Mouse (Mus musculus) heart, embryonic 13.5 days (tissue): ENCODE data around the gene Pdk2. TPM values are rescaled to one million over a fixed set of nuclear protein-coding genes. Genes with fewer than 3 reads are reported as not detected.
"Not testable (repeated sequence)": the region's sequence is repeated elsewhere in the genome, so short reads cannot be mapped to it uniquely, and the experiment has no call there.

ENCODE experiments used
- ATAC-seq: fragments of 200-750 bp; cut with Nextera tagmentation; 2 replicates; pipeline ENCODE4 v1.8.0; 2017; ENCODE audit warnings: moderate TSS enrichment; ENCODE audit not compliant: insufficient number of reproducible peaks, low FRiP score, low TSS enrichment; ENCODE audit errors: extremely low read depth
- H3K27ac ChIP-seq: fragments of 300-500 bp; sonication (generic); replicated peaks from 2 replicates; pipeline ENCODE4 v1.5.1; 2015; ENCODE audit warnings: moderate library complexity, mild to moderate bottlenecking, inconsistent platforms
- H3K27me3 ChIP-seq: fragments of 300-500 bp; sonication (generic); replicated peaks from 2 replicates; pipeline ENCODE4 v1.6.1; 2015; ENCODE audit warnings: mild to moderate bottlenecking, inconsistent platforms
- H3K36me3 ChIP-seq: fragments of 300-500 bp; sonication (generic); 2 replicates; pipeline ENCODE4 v1.6.1; 2015; ENCODE audit warnings: mild to moderate bottlenecking, inconsistent platforms
- H3K4me1 ChIP-seq: fragments of 300-500 bp; sonication (generic); 2 replicates; pipeline ENCODE4 v1.6.1; 2015; ENCODE audit warnings: inconsistent platforms
- H3K4me2 ChIP-seq: fragments of 300-500 bp; sonication (generic); 2 replicates; pipeline ENCODE4 v1.6.1; 2015; ENCODE audit warnings: inconsistent platforms, mild to moderate bottlenecking, moderate library complexity
- H3K4me3 ChIP-seq: fragments of 300-500 bp; sonication (generic); 2 replicates; pipeline ENCODE4 v1.5.1; 2015; ENCODE audit warnings: moderate library complexity, mild to moderate bottlenecking, inconsistent platforms
- H3K9ac ChIP-seq: fragments of 300-500 bp; sonication (generic); 2 replicates; pipeline ENCODE4 v1.6.1; 2015; ENCODE audit warnings: inconsistent platforms, mild to moderate bottlenecking, moderate library complexity
- H3K9me3 ChIP-seq: fragments of 300-500 bp; sonication (generic); 2 replicates; pipeline ENCODE4 v1.6.1; 2016; ENCODE audit warnings: inconsistent platforms
- WGBS: fragments of 180-500 bp; shearing (Covaris S2); methylation state at CpG from one replicate; pipeline ENCODE4 v1.1.7; 2015; ENCODE audit warnings: mixed read lengths; 5-methylcytosine and 5-hydroxymethylcytosine counted together
- polyA plus RNA-seq: library from polyadenylated mRNA; unstranded; fragments of >200 nt; fragmentation: Nextera tagmentation; extraction: Ambion mirVana; gene quantifications from 2 replicates; pipeline ENCODE4 v1.2.1, GENCODE M21; 2015

Gene Pdk2
- polyA plus RNA-seq, 1 experiment from 2014 or later: 77.9 TPM

DNA sequence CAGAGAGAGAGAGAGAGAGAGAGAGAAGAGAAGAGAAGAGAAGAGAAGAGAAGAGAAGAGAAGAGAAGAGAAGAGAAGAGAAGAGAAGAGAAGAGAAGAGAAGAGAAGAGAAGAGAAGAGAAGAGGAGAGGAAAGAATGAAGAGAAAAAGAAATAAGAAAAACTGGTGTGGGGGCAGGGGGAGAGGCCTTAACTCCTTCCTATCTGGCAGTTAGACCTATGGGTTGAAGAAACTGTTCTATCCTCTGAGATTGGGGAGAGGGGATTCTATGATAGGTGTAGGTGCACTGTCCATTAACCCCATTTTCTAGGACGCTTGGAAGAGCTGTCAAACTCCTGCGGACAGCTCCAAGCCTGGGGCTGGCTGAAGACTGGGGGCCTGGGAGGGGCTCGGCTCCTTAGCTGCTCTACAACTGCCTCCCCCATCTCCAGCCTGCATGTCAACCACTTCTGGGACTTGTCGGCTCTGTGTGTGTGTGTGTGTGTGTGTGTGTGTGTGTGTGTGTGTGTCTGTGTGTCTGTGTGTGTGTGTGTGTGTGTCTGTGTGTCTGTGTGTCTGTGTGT, 30.2 kb downstream of the Pdk2 start:
- Histone ChIP-seq H3K36me3 (peaks cover 15% of the 10 kb centered on the region), H3K4me3 (peak overlapping the region; percentile 77), H3K27ac (peak overlapping the region; percentile 93), H3K9ac (peak overlapping the region; percentile 93), H3K4me2 (peak overlapping the region; percentile 93), H3K4me1 (peaks cover 82% of the 10 kb centered on the region)
- not testable (repeated sequence) for H3K9me3 ChIP-seq, ATAC-seq, H3K27me3 ChIP-seq
- 23% methylated on average over 4 of the region's 4 CpGs for WGBS

DNA sequence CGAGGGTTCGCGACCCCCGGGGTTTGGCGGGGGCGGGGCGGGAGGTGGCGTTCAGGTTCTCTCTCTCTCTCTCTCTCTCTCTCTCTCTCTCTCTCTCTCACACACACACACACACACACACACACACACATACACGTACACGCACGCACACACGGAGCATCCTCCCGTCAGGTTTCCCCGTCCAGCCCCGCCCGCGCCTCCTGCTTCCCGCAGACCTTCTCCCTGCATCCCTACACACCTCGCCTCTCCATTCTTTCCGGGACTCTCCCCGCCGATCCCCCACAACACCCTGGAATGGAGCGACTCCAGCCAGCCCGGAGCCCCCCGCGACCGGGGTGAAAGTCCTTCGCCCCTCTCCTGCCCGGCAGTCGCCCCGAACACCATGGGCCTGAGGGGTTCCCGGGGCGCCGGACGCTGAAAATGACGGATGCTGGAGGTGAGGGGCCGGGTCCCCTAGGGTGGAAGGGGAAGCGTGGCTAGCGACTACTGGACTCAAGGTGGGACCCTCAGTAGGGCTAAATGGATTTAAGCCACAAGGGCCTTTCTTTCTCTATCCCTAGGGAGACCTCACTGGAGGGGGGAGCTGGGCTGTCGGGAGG, 30.9 kb downstream of the Pdk2 start:
- Histone ChIP-seq H3K4me3 (peak overlapping the region; percentile 77), H3K36me3 (peaks cover 17% of the 10 kb centered on the region), H3K27ac (peak overlapping the region; percentile 93), H3K9me3 (no peaks in the 10 kb centered on the region), H3K4me2 (peak overlapping the region; percentile 93), H3K27me3 (no peaks in the 10 kb centered on the region), H3K4me1 (peaks cover 82% of the 10 kb centered on the region), H3K9ac (peak overlapping the region; percentile 93)
- under 1% methylated on average over 36 of the region's 40 CpGs for WGBS
- ATAC-seq: peak; percentile 32; the same call in 1 of the 2 replicates

DNA sequence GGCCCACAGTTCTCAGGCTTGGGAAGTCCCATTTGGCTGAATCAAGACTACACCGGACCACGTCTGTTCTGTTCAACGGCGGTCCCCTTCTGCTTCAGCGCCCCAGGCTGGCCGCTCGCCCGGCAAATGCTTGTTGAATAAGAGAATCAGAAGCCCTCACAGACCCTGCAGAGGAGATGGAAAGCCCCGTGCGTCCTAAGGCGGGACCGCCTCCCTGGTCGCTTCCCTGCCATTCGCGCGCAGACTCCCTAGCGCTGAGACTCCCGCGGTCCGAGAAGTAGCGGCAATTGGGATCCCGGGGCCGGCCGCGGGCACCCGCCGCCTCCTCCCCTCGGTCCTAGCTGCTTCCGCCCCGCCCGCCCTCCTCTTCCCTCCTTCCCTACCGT, 31.5 kb downstream of the Pdk2 start, which contains the start of gene Samd14:
Gene Samd14 (plus strand): TSS at position 251 of the 386 bp plus-strand sequence.
- no peaks in the 10 kb centered on the region for H3K9me3 ChIP-seq
- peak within 1 kb of the TSS; percentile 93 for H3K9ac ChIP-seq
- H3K27me3 ChIP-seq: no peaks in the 10 kb centered on the region
- peaks cover 78% of the 10 kb centered on the region for H3K4me1 ChIP-seq
- under 1% methylated on average over 30 of the region's 32 CpGs for WGBS
- peaks cover 18% of the 10 kb centered on the region for H3K36me3 ChIP-seq
- peak within 1 kb of the TSS; percentile 93 for H3K4me2 ChIP-seq
- H3K4me3 ChIP-seq: peak within 1 kb of the TSS; percentile 77
- peak; percentile 48; the same call in 1 of the 2 replicates for ATAC-seq
- peak within 1 kb of the TSS; percentile 93 for H3K27ac ChIP-seq

GRCm38 (mm10) chr11:95008661-95009628, 32.2 kb downstream of the Pdk2 start:
- 28% methylated on average over 15 of the region's 15 CpGs for WGBS
- peak overlapping the region; percentile 93 for H3K4me2 ChIP-seq
- H3K36me3 ChIP-seq: peaks cover 18% of the 10 kb centered on the region
- ATAC-seq: no peak
- H3K27me3 ChIP-seq: no peaks in the 10 kb centered on the region
- H3K4me3 ChIP-seq: peak overlapping the region; percentile 77
- H3K9me3 ChIP-seq: no peaks in the 10 kb centered on the region
- peak overlapping the region; percentile 93 for H3K27ac ChIP-seq
- H3K4me1 ChIP-seq: peaks cover 79% of the 10 kb centered on the region
- peak overlapping the region; percentile 93 for H3K9ac ChIP-seq

GRCm38 (mm10) chr11:95007418-95007817, 33.7 kb downstream of the Pdk2 start:
- no peak for ATAC-seq
- Histone ChIP-seq H3K27ac (peak overlapping the region; percentile 64; the same call in 1 of the 2 replicates), H3K9ac (peak overlapping the region; percentile 84), H3K36me3 (peaks cover 33% of the 10 kb centered on the region), H3K9me3 (no peaks in the 10 kb centered on the region), H3K4me3 (no peak overlapping the region), H3K4me2 (peak overlapping the region; percentile 93), H3K4me1 (peaks cover 78% of the 10 kb centered on the region), H3K27me3 (no peaks in the 10 kb centered on the region)
- WGBS: 56% methylated on average over 3 of the region's 3 CpGs

GRCm38 (mm10) chr11:95006525-95007219, 34.5 kb downstream of the Pdk2 start:
- Histone ChIP-seq H3K4me2 (peak overlapping the region; percentile 80), H3K36me3 (peaks cover 40% of the 10 kb centered on the region), H3K4me3 (peak overlapping the region; percentile 54), H3K27ac (peak overlapping the region; percentile 64), H3K27me3 (no peaks in the 10 kb centered on the region), H3K9ac (peak overlapping the region; percentile 84), H3K4me1 (peaks cover 70% of the 10 kb centered on the region), H3K9me3 (no peaks in the 10 kb centered on the region)
- ATAC-seq: 0 out of 2 replicates have a peak, but pooled peaks have one; percentile 26
- WGBS: 2% methylated on average over 27 of the region's 27 CpGs

DNA sequence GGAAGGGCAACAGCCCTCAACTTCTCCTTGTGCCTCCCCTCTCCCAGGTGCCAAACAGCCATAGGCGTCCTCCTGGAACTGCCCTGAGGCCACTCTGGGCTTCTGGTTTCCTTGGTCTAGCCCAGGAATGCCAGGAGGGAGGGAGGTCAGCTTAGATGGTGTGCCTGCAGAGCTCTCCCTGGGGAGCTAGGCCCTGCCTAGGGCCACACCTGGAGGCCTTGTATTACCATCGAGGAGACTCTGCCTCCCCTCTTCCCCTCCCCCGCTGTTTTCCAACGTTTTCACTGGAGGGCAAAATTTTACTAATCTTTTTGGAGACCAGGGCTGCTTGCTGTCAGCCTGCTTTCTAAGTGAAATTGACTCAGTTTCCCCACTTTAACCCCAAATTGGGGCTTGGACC, 35.1 kb downstream of the Pdk2 start:
- peak overlapping the region; percentile 54 for H3K4me3 ChIP-seq
- H3K27me3 ChIP-seq: no peaks in the 10 kb centered on the region
- H3K9me3 ChIP-seq: no peaks in the 10 kb centered on the region
- H3K36me3 ChIP-seq: peaks cover 45% of the 10 kb centered on the region
- H3K4me2 ChIP-seq: peak overlapping the region; percentile 80
- peak overlapping the region; percentile 64 for H3K27ac ChIP-seq
- H3K9ac ChIP-seq: peak overlapping the region; percentile 84
- peaks cover 69% of the 10 kb centered on the region for H3K4me1 ChIP-seq
- no peak for ATAC-seq
- 36% methylated on average over 4 of the region's 4 CpGs for WGBS

- peak overlapping the region; percentile 34; the same call in 1 of the 2 replicates for H3K9ac ChIP-seq
- no peaks in the 10 kb centered on the region for H3K9me3 ChIP-seq
- peaks cover 73% of the 10 kb centered on the region for H3K4me1 ChIP-seq
- no peak overlapping the region for H3K4me3 ChIP-seq
- no peak overlapping the region for H3K4me2 ChIP-seq
- peaks cover 57% of the 10 kb centered on the region for H3K36me3 ChIP-seq
- no peak for ATAC-seq
- WGBS: 64% methylated on average over 6 of the region's 6 CpGs
- no peaks in the 10 kb centered on the region for H3K27me3 ChIP-seq
- H3K27ac ChIP-seq: 0 out of 2 replicates have a peak overlapping the region, but pooled peaks have one; percentile 64
Measured at GRCm38 (mm10) chr11:95004937-95005198, 36.3 kb downstream of the Pdk2 start.

- no peak overlapping the region for H3K4me2 ChIP-seq
- no peak for ATAC-seq
- peaks cover 62% of the 10 kb centered on the region for H3K36me3 ChIP-seq
- peak overlapping the region; percentile 64 for H3K27ac ChIP-seq
- H3K4me3 ChIP-seq: no peak overlapping the region
- H3K9me3 ChIP-seq: no peaks in the 10 kb centered on the region
- no peaks in the 10 kb centered on the region for H3K27me3 ChIP-seq
- peaks cover 73% of the 10 kb centered on the region for H3K4me1 ChIP-seq
- H3K9ac ChIP-seq: peak overlapping the region; percentile 34
- WGBS: 71% methylated on average over 12 of the region's 12 CpGs
Measured at GRCm38 (mm10) chr11:95004136-95004936, 36.8 kb downstream of the Pdk2 start.

DNA sequence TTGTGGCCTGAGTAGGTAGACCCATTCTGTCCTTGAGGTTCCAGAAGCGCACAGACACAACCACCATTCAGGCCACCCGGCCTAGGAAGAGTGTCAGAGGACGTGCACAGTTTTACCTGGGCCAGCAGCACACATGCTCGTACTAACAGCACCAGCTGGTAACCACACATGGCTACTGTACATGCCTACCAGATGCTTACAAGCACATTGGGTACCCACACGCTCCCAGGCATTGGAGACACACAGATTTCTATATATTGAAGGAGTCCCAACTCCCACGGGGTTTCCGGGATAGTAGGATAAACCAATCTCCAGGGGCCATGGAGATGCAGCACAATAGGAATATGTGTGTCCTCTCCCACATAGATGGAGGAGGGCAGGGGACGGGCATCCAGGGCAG, 38.4 kb downstream of the Pdk2 start:
- no peak overlapping the region for H3K4me3 ChIP-seq
- H3K27me3 ChIP-seq: no peaks in the 10 kb centered on the region
- peaks cover 63% of the 10 kb centered on the region for H3K4me1 ChIP-seq
- H3K27ac ChIP-seq: no peak overlapping the region
- H3K4me2 ChIP-seq: no peak overlapping the region
- no peak for ATAC-seq
- WGBS: 90% methylated on average over 8 of the region's 8 CpGs
- H3K9me3 ChIP-seq: no peaks in the 10 kb centered on the region
- no peak overlapping the region for H3K9ac ChIP-seq
- peaks cover 78% of the 10 kb centered on the region for H3K36me3 ChIP-seq
